Mouse (Mus musculus) right cerebral cortex, postnatal 36 days (tissue): Measurements from ENCODE around the gene Ctu2.

Experiments used
- DNase-seq, 2 experiments: peaks; one replicate each; pipeline ENCODE4 v3.0.0; 2022; ENCODE audit warnings: low spot score in 2 of 2, mixed read lengths in 1 of 2

Gene Ctu2

DNA sequence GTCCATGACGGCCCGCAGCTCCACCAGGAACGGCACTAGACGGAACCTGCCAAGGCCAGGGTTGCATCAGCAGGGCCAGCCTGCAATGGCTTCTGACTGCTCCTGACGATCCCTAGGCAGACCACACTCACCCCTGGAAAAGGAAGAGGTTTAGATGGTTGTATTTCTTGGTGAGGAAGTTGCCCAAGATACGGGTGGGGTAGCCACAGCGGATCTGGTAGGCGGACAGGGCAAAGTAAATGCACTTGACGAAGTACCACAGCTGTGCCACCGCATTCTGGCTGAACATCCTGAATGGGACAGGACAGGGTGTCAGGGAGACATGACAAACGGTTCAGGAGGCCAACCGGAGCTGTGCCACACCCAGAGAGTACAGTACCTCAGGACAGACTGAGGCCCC is 8.9 kb downstream of the Ctu2 start:
- DNase-seq, result no peak

DNA sequence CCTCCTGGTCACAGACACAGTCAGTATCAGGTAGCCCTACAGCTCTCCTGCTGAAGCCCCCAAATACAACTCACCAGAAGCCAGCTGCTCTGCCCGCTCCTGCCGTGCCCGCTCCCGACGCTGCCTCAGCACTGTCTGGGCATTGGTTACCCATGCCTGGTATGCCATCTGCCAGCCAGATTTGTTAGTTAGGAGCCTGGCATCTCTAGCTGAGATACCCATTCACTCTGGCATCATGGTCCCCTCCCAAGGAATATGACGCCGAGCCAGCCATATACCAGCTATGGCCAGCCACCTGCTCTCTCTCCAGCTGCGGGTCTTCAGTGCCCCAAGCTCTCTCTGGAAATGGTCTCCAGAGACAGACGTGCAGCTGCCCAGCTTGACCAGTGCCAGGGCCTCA is 12.4 kb downstream of the Ctu2 start:
- DNase-seq, result no peak

DNA sequence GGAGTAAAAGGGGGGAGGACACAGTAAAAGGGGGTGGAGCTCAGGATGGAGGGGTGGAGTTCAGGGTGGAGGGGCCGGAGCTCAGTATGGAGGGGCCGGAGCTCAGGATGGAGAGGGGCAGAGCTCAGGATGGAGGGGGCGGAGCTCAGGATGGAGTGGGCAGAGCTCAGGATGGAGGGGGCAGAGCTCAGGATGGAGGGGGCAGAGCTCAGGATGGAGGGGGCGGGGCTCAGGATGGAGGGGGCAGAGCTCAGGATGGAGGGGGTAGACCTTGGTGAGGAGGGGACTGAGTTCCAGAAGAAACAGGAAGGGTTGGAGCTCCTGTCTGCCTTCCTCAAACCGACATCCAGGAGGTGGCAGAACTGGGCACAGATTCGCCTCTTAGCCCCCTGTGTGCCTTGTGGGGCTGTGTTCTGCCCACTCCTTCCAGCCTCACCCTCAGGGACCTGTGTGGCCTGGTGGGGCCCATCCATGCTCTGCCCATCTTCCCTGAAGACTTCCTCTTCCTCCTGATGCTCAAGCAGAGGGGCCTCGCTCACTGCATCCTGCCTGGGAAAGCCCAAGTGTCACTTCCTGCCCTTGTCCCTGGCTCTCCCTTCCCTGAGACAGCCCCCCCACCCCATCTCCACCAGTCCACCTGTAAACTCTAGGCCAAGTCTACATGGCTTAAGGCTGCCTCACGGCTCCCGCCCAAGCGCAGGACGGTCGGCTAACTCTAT is 21.2 kb downstream of the Ctu2 start:
- DNase-seq, result no peak

DNA sequence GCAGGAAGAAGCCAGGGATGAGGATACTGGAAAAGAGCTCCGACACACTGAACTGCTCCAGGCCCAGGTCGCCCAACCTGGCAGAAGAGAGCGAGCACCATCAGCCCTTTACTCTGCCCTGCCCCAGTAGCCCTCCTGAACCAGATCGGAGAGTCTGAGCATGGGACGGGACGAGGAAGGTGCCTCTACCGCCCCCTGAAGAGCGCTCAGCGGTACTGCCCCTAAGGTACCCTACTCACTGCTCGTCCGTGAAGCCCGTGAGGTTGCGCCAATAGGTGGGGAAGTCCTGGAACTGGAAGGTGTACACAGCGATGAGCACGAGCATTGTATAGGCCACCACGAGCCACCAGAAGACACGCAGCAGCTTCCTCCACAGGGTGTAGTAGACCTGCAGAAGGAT is 22.0 kb downstream of the Ctu2 start:
- no peak for DNase-seq

DNA sequence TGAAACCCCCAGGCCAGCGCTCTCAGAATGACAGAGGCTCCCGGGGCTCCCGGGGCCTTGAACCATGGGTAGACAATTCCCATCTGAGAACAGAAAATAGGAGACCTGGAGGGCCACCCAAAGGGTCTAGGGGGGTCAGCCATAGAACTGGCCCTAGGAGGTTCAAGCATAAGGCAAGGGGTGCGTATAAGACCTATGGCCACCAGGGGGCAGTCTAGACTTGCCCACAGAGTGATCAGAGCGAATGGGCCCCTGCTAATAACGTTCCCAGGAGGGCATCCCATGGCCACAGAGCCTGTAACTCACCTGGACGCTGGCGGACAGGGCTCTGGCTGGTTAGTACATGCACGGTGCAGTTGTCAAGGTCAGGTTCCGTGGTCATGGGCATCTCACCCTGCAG is 24.9 kb downstream of the Ctu2 start:
- DNase-seq, result peak; percentile 55 to 56

DNA sequence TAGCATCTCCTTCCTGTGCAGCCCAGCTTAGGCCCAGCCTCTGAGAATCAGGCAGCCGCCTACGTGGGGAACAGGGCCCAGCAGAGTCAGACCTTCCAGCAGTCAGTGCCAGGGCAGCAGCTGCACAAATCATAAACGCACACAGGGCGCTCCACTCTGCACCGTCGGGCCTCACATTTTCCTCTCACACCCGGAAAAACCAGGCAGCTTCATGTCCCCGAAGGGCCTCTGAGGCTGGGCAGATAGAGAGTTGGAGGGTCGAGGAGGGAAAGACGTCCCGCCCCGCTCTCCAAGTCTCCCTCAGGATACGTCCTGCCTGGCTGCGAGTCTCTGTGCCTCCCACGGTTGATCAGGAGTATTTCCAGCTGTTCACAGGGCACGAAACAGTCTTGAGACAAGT is 35.6 kb downstream of the Ctu2 start:
- no peak for DNase-seq

DNA sequence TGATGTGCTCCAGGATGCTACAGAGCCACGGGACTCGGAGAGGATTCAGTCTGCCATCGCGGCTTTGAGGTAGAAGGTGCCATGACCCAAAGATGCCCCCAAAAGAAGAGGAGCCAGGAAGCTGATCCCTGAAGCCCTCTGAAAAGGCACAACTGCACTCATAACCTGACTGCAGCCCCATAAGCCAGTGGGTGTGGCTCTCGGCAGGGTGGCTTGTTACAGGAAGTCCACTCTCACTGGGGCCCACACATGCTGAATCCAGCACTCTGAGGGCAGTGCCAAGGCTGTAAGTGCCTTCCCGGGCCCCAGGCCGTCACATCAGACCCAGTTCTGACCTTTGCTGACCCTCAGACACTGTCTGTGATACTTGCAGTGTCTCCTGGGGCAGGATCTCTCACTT is 36.4 kb downstream of the Ctu2 start:
- DNase-seq, result no peak

DNA sequence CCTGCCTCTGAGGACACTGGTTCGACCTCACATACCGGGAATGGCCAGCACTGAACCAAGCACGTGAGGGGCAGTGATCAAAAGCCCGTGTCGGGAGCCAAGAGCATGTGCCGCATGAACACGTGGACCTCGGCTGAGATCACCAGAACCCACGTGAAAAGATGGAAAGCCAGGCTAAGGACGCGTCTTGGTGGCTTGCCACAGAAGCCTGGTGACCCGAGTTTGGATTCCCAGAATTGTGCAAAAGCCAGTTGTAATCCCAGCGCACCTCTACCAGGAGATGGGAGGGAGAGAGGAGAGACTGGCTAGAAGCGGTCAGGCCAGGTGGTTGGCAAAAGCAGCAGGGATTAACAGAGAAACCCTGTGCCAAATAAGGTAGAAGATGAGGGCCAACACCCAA is 39.8 kb downstream of the Ctu2 start:
- DNase-seq, result no peak

DNA sequence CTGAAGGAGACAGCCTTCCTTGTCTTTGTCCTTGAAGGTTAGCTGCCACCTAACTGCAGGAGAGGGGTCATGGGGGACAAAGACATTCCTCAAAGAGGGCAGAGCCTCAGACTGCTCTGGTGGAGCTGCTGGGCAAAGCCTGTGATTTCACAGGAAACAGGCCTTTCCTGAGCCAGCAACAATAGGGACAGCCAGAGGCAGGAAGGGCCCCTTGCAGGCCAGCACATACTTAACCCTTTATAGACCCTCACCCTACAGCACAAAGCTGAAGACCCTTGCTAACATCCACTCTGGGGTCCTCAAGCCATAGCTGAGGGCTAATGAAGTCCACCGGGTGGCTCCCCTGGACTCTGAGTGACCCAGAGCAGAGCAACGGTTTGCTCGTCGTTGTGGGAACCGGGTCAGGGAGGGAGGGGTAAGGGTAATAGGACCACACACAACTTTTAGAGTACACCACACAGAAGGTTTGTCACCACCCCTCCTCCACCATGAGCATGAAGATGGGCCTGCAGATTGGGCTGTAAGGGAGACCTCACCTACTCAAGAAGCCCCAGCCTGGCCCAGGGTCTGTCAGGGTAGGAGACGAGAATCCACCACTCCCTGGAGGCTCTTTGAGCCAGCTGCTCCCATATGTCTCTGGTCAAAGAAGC is 41.7 kb downstream of the Ctu2 start:
- no peak for DNase-seq

DNA sequence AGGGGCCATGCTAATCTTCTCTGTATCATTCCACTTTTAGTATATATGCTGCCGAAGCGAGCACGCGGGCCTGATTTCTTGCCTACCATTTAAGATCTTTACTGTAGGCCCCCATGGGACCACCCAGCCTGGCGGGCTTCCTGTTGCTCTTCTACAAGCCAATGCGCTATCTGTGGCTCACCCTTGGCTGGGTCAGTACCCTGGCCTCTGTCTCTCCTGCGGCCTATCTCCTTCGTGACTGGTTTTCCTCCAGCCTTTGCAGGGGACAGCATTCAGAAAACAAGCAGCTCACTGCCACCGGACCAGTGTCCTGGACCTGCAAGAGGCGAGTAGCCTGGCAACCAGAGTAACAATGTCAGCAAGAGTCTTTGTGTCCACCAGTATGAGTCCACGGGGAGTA is 44.7 kb downstream of the Ctu2 start:
- no peak for DNase-seq

DNA sequence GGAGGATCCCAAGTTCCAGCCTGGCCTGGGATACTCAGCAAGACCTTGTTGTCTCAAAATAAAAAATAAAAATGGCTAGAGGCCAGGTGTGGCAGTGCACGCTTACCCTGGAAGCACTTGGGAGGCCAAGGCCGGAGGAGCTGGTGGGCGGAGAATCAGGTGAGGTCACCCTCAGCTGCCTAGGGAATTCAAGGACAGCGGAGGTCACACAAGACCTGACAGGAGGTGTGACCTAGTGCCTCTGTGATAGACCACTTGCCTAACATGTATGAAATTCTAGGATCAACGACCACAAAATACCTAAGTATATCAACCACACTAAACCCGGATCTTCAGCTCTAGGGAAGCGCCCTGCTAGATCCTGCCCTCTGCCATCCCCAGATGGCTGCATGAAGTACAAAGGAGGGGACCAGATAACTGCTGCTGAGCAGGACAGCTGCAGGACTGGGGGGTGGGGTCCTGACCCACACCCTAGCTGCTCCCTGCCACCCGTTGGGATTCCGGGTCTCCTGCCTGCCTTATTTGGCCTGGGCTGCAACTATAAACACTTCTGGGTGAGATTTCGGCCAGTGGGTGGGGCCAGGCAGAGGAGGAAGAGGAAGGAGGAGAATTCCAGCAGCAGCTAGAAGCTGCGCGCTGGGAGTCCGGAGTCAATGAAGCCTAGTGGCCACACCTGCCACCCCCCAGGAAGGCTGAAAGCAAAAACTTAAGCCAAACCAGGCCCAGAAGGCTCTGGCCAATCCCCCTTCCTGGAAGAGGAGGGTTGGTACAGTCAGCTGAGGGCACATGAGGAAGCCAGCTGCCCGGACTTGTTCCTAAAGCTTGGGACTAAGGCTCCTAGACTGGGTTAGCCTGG is 47.1 kb downstream of the Ctu2 start:
- DNase-seq, result no peak

DNA sequence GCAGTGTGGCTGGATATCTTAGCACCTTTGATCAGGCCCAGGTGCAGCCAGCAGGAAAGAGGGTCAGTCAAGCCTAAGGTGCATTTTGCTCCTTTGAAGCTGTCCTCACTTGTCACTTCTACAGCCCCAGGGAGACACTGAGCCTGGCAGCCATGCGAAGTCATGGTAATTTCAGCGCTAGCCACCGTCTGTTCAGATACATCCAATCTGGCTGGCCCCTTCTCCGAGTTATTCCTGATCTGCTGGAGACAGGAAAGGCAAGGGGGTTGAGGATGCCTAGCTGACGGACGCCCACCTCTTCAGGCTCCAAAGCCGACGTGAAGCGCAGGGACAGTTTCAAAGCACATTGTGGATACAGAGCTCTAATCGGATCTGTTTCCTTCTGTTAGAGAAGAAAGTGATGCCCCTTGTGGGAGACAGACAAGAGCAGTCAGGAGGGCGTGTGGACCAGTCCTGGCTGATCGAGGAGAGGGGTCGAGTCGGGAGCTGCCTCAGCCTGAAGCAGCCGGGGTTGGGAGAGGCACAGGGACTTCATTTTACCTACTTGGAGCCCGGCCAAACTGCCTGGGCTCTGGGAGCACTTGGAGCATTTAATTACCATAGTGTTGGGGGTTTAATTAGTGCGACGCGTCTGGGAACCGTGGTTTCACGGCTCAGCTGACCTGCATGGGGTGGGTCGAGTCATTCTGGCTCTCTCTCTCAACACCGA is 47.9 kb downstream of the Ctu2 start:
- peak in 1 of 2 experiments; percentile 20 for DNase-seq

DNA sequence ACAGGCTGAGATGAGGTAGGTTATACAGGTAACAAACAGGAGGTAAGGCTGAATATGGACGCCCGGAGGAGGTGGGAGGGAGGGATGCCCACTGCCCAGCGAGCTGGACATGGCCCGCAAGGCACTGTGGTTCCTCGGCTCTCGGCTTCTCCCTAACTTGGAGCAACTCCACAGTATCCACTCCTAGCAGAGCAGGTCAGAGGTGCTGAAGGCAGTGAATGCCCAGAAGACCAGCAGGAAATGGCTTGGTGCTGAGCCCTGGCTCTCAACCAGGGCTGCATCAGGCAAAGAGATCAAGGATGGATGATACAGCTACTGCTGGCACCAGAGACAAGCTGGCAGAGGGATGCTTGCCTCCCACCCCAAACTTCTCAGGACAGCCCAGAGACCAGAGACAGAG is 48.6 kb downstream of the Ctu2 start:
- DNase-seq, result no peak

DNA sequence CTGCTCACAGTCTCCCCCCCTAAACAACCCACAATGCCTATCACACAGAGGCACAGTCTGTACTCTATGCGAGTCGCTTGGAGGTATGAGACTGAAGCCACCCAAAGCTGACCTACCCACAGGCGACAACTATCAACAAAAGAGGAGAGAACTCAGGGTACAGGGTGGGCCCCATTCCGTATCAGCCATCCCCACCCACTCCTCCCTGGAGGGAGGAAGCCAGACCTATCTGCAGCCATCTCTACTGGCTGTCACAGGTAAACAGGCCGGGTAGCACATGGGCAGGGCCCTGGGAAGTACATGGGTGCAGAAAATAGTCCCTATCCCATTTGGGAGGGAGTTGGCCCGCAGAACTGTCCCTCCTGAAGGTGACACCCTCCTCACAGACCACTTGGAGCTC is 49.1 kb downstream of the Ctu2 start:
- no peak for DNase-seq

DNA sequence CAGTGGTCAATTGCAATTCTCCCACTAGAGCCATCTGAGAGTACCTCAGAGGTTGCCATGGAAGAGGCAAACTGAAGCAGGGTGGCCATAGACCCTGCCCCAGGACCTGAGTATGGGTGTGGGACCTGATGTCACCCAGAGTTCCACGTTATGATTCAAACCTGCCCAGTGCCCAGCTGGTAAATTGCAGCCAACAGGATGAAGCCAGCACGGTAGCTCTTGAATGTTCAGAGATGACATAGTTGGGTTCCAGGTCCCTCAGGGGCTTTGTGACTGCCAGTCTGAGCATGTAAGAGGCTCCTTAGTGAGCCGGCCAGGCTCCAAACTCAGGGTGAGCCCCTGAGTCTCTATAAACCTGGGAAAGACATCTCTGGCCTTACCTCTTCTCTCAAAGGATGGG is 50.1 kb downstream of the Ctu2 start:
- DNase-seq, result no peak

DNA sequence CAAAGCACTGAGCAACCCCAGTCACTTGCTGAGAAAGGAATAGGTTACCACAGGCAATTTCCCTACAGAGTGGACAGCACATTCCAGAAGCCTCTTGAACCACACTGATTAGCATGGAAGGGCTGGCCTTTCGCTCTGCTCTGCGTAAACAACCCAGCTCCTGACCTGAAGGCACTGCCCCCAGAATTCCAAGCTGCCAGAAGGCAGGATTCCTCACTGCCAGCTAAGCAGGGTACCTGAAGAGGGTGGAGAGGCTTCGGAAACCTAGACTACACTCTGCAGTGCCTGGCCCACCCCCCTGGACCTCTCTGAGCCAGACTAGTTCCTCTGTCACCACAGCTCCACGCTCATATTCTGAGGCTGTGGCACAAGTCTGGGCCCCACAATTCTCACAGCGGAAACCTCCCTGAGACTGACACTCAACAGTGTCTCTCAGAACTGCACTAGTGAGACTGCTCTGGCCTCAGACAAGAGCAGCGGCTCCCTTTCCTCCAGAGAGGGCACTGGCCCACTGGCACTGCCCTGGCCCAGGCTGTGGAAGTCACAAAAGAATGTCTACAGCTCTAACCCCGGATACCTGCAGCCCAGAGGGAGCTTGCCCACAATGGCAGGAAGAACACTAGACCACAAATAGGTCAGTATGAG is 50.7 kb downstream of the Ctu2 start:
- no peak for DNase-seq

DNA sequence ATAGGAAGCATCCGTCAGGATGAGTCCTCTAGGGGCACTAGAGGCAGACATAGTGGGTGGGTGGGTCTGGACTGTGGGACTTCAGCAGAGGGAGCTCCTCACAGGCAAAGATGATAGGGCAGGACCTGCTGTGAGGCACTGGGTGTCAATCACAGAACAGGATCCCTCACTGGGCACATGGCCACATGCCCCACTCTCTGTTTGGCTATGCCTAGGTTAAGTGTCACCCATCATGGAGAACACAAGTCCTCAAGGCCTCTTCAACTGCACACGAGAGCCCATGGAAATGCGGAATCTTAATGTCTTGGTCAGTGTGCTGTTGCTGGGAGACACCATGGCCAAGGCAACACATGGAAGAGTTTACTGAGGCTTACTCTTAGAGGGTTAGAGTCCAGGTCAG is 52.0 kb downstream of the Ctu2 start:
- DNase-seq, result no peak

DNA sequence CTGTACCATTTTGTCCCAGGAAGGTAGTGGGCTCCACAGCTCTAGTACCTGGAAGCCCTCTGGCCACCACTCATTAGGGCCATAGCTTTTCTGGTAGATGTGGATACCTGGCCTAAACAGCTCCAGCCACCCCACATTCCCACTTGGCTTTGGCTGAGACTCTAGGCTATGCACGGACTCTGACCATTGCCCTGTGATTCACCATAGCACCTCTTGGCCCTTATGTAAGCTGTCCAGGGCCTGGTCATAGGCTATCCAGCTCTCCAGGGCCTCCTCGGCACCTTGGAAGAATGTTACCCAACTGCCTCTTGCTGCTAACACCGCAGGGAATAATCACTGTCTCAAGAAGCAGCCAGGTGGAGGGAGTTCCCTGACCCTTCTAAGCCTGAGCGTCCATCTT is 53.2 kb downstream of the Ctu2 start:
- DNase-seq, result no peak

DNA sequence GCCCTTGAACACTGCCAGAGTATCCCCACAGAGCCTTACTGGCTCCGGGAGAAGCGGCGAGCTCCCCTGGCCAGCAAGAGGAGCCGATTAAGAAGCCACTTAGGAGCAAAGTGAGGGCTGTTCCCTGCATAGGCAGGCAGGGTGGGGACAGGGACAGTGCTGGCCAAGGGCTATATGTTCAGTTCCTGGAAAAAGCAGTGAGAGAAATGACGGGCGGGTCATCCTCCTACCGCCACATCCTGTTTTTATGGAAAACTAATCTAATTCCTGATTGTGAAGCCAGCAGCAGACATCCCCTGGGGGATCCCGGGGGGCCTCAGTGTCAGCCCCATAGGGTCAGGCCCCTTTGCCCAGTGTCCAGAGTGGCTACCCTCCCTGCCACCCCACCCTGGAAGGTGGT is 55.4 kb downstream of the Ctu2 start:
- no peak for DNase-seq
